10 mouse cellular contexts compared by ENCODE assay signal in genomic region chr4:156343332-156343731, GRCm38 (mm10). TPM values are rescaled to one million over a fixed set of nuclear protein-coding genes. Genes with fewer than 3 reads are reported as not detected.
DNase-seq lines count a peak whose midpoint lies in the region; ATAC-seq and TF ChIP-seq lines count a peak whose summit lies in the region.
"Had no signal": no experiment of that assay in that cellular context is flagged by ENCODE, and none has a peak within 500 bp of the region (broad histone marks: within the 10 kb centered on the region; RNA-seq: fewer than 3 reads in every experiment).

No protein-coding gene starts in this region.

- 77% methylated on average over 1 of the region's 1 CpGs for WGBS in heart, embryonic 15.5 days
- WGBS in midbrain, embryonic 12.5 days = 75% methylated on average over 1 of the region's 1 CpGs
- WGBS in midbrain, embryonic 10.5 days = 77% methylated on average over 1 of the region's 1 CpGs
- 82% methylated on average over 1 of the region's 1 CpGs for WGBS in limb, embryonic 15.5 days
- WGBS in stomach, postnatal 0 days = 94% methylated on average over 1 of the region's 1 CpGs

- no peaks in the 10 kb centered on the region for H3K36me3 ChIP-seq in heart, embryonic 15.5 days
- H3K36me3 ChIP-seq in midbrain, embryonic 12.5 days = no peaks in the 10 kb centered on the region
- no peaks in the 10 kb centered on the region for H3K36me3 ChIP-seq in midbrain, embryonic 10.5 days
- no peaks in the 10 kb centered on the region for H3K36me3 ChIP-seq in limb, embryonic 15.5 days
- H3K36me3 ChIP-seq in stomach, postnatal 0 days (ENCODE audit: control insufficient read depth, insufficient read depth, low read length) = no peaks in the 10 kb centered on the region

- ATAC-seq in heart, embryonic 15.5 days (replicated peaks; ENCODE audit: insufficient number of reproducible peaks, insufficient read depth, low FRiP score, low read depth) = peak; percentile 16; the same call in 1 of the 2 replicates
- ATAC-seq in midbrain, embryonic 12.5 days (ENCODE audit: low FRiP score, low read depth) = peak; percentile 45; the same call in 1 of the 2 replicates
- peak; percentile 62; the same call in 1 of the 2 replicates for ATAC-seq in limb, embryonic 15.5 days (ENCODE audit: insufficient number of reproducible peaks, low FRiP score, low TSS enrichment, low read depth)
- ATAC-seq in stomach, postnatal 0 days (ENCODE audit: low FRiP score, low TSS enrichment) = peak; percentile 53; the same call in 1 of the 2 replicates

- intact Hi-C loops in heart, postnatal 25 days (cut with DNase I) = no loop called here

- TF ChIP-seq CTCF in stomach, postnatal 0 days (IDR thresholded peaks at IDR 0.05; ENCODE audit: low read depth) = no peak

- H3K27ac ChIP-seq in heart, embryonic 15.5 days = no peak overlapping the region
- H3K27ac ChIP-seq in midbrain, embryonic 12.5 days (replicated peaks) = no peak overlapping the region
- H3K27ac ChIP-seq in midbrain, embryonic 10.5 days (replicated peaks) = no peak overlapping the region
- no peak overlapping the region for H3K27ac ChIP-seq in limb, embryonic 15.5 days
- H3K27ac ChIP-seq in stomach, postnatal 0 days (replicated peaks) = no peak overlapping the region

- no peaks in the 10 kb centered on the region for H3K9me3 ChIP-seq in heart, embryonic 15.5 days (replicated peaks)
- peaks cover 37% of the 10 kb centered on the region for H3K9me3 ChIP-seq in midbrain, embryonic 12.5 days
- H3K9me3 ChIP-seq in midbrain, embryonic 10.5 days (replicated peaks) = peaks cover 40% of the 10 kb centered on the region
- no peaks in the 10 kb centered on the region for H3K9me3 ChIP-seq in limb, embryonic 15.5 days
- peaks cover 7% of the 10 kb centered on the region; the same call in 1 of the 2 replicates for H3K9me3 ChIP-seq in stomach, postnatal 0 days (ENCODE audit: control insufficient read depth, low read length)

- H3K4me2 ChIP-seq in heart, embryonic 15.5 days = no peak overlapping the region
- no peak overlapping the region for H3K4me2 ChIP-seq in midbrain, embryonic 12.5 days (replicated peaks)
- no peak overlapping the region for H3K4me2 ChIP-seq in limb, embryonic 15.5 days
- no peak overlapping the region for H3K4me2 ChIP-seq in stomach, postnatal 0 days (replicated peaks; ENCODE audit: low read depth)

- DNase-seq in heart, postnatal 25 days (ENCODE audit: low spot score) = no peak
- no peak for DNase-seq in midbrain, embryonic 10.5 days (ENCODE audit: low spot score)
- DNase-seq in stomach, postnatal 0 days (ENCODE audit: low spot score) = no peak
- DNase-seq in urinary bladder, postnatal 36 days (ENCODE audit: low spot score in 2 of 2) = no peak
- no peak for DNase-seq in left cerebral cortex, adult 11 months (ENCODE audit: low spot score)
- DNase-seq: kidney, adult 18-20 months had no signal

- no peak for TF ChIP-seq EP300 in stomach, postnatal 0 days (optimal IDR thresholded peaks at IDR 0.05)

- H3K4me3 ChIP-seq in heart, embryonic 15.5 days = no peak overlapping the region
- H3K4me3 ChIP-seq in midbrain, embryonic 12.5 days = no peak overlapping the region
- H3K4me3 ChIP-seq in midbrain, embryonic 10.5 days = no peak overlapping the region
- H3K4me3 ChIP-seq in limb, embryonic 15.5 days = no peak overlapping the region
- no peak overlapping the region for H3K4me3 ChIP-seq in stomach, postnatal 0 days (ENCODE audit: low read depth, low read length)

- no peak overlapping the region for H3K9ac ChIP-seq in heart, embryonic 15.5 days
- no peak overlapping the region for H3K9ac ChIP-seq in midbrain, embryonic 12.5 days (replicated peaks)
- no peak overlapping the region for H3K9ac ChIP-seq in limb, embryonic 15.5 days
- H3K9ac ChIP-seq in stomach, postnatal 0 days (ENCODE audit: low read length) = no peak overlapping the region

- no peaks in the 10 kb centered on the region for H3K27me3 ChIP-seq in heart, embryonic 15.5 days
- no peaks in the 10 kb centered on the region for H3K27me3 ChIP-seq in midbrain, embryonic 12.5 days
- no peaks in the 10 kb centered on the region for H3K27me3 ChIP-seq in midbrain, embryonic 10.5 days (ENCODE audit: low read depth, poor library complexity, severe bottlenecking)
- no peaks in the 10 kb centered on the region for H3K27me3 ChIP-seq in limb, embryonic 15.5 days
- no peaks in the 10 kb centered on the region for H3K27me3 ChIP-seq in stomach, postnatal 0 days (ENCODE audit: control insufficient read depth, insufficient read depth, low read length)

- H3K4me1 ChIP-seq in heart, embryonic 15.5 days (replicated peaks) = no peaks in the 10 kb centered on the region
- no peaks in the 10 kb centered on the region for H3K4me1 ChIP-seq in midbrain, embryonic 12.5 days
- no peaks in the 10 kb centered on the region for H3K4me1 ChIP-seq in midbrain, embryonic 10.5 days
- H3K4me1 ChIP-seq in limb, embryonic 15.5 days = no peaks in the 10 kb centered on the region
- no peaks in the 10 kb centered on the region for H3K4me1 ChIP-seq in stomach, postnatal 0 days (replicated peaks; ENCODE audit: control insufficient read depth, insufficient read depth)

RNA-seq across cellular contexts. Expression of gene Vmn2r-ps159, which starts 12.4 kb away (rescaled TPM):
- polyA plus RNA-seq in heart, embryonic 15.5 days (2015; fragmentation: Nextera tagmentation; extraction: Ambion mirVana) = not detected in 2 replicates
- not detected for total RNA-seq in heart, postnatal 25 days (2021)
- polyA plus RNA-seq in midbrain, embryonic 12.5 days (2016; fragmentation: Nextera tagmentation; extraction: Ambion mirVana) = not detected in 2 replicates
- not detected in 2 replicates for polyA plus RNA-seq in midbrain, embryonic 10.5 days (2016; fragmentation: Nextera tagmentation; extraction: Ambion mirVana)
- not detected in 2 replicates for polyA plus RNA-seq in limb, embryonic 15.5 days (2015; fragmentation: Nextera tagmentation; extraction: Ambion mirVana)
- not detected in 2 replicates for polyA plus RNA-seq in stomach, postnatal 0 days (2015; fragmentation: Nextera tagmentation; extraction: Ambion mirVana)
- total RNA-seq: left cerebral cortex, adult 8-10 months had no signal
